Mouse (Mus musculus) small intestine, adult 2 months (tissue): ENCODE measurements around the gene Sox8.

ENCODE experiments used
- CTCF ChIP-seq: fragments of 200-500 bp; IDR thresholded peaks from 2 replicates; pipeline ENCODE4 v1.5.1; 2012; ENCODE audit warnings: low read depth, mild to moderate bottlenecking, control low read depth, inconsistent platforms, low read length, moderate library complexity, mixed read lengths; ENCODE audit not compliant: insufficient replicate concordance, insufficient read length; ENCODE audit errors: extremely low read depth
- POLR2A ChIP-seq: fragments of 200-500 bp; IDR thresholded peaks from 2 replicates; pipeline ENCODE4 v1.6.1; 2012; ENCODE audit warnings: low read depth, mild to moderate bottlenecking, control low read depth, inconsistent platforms, low read length, moderate library complexity

DNA sequence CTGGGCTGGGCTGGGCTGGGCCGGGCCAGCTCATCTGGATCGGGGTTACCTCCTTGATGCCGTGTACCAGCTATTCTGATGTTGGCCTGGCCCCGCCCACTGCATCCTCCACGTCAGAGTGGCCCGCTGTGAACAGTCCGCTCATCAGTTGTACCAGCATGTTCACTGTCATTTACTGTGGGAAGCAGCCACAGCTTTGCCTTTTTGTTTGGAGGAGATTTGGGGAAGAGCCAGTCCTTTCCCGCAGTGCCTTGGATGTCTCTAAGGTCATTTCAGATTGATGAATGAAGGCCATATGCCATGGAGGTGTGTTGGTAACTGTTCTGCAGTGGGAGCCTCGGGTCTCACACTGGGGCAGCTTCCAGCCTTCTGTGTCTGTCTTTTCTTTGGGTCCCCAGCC is 42.1 kb upstream of the Sox8 start:
- TF ChIP-seq CTCF (no peak), POLR2A (no peak)
